In the genomic region with DNA sequence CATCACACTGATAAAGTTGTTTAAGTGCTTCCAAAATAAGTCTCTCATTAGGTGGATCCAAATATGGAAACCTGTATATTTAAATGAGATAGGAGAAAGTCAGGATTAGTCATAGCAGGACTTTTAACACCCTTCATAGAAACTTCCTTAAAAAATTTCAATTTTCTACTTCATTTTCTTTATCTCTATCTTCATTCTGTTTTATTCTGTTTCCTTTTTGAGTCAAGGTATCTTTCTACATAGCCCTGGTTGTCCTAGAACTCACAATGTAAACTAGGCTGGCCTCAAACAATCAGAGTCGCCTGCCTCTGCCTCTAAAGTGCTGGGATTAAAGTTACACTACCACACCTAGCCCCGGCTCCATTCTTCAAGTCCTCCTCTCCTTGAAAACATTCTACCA, we compare ENCODE assay signal across 16 mouse cellular contexts.
"Had no signal": no experiment of that assay in that cellular context is flagged by ENCODE, and none has a peak within 500 bp of the region (broad histone marks: within the 10 kb centered on the region; RNA-seq: fewer than 3 reads in every experiment).

No protein-coding gene starts in this region.

- H3K9me3 ChIP-seq: neural tube, embryonic 13.5 days; neural tube, embryonic 15.5 days; stomach, embryonic 15.5 days had no signal

- H3K4me3 ChIP-seq: neural tube, embryonic 13.5 days; neural tube, embryonic 15.5 days; stomach, embryonic 15.5 days had no signal

- H3K4me1 ChIP-seq: neural tube, embryonic 13.5 days; neural tube, embryonic 15.5 days; stomach, embryonic 15.5 days had no signal

- H3K9ac ChIP-seq: neural tube, embryonic 13.5 days; neural tube, embryonic 15.5 days; stomach, embryonic 15.5 days had no signal

- H3K27ac ChIP-seq: neural tube, embryonic 13.5 days; neural tube, embryonic 15.5 days; stomach, embryonic 15.5 days; stomach, postnatal 0 days had no signal

- H3K27me3 ChIP-seq: neural tube, embryonic 13.5 days; neural tube, embryonic 15.5 days; stomach, embryonic 15.5 days had no signal

- DNase-seq: retina, postnatal 1 day; right cerebral cortex, adult 18-20 months; right cerebral cortex, postnatal 14 days; right cerebral cortex, postnatal 25 days; right cerebral cortex, postnatal 4 days; spleen, adult 18-20 months; thymus, adult 18-20 months; thymus, adult 2 months; thymus, postnatal 14 days; thymus, postnatal 25 days; thymus, postnatal 36 days; thymus, postnatal 4 days had no signal

- H3K4me2 ChIP-seq: neural tube, embryonic 13.5 days; neural tube, embryonic 15.5 days; stomach, embryonic 15.5 days had no signal
